Mouse (Mus musculus): ENCODE measurements at regions not wholly inside any gene's neighbourhood (a gene's known extent, or its start where the extent isn't known, plus 50 kb on each side); places are given as distances from the start of the nearest gene placed in this dataset.
A peak's percentile ranks its signal among the peaks of the same experiment; 100 is the strongest.

DNA sequence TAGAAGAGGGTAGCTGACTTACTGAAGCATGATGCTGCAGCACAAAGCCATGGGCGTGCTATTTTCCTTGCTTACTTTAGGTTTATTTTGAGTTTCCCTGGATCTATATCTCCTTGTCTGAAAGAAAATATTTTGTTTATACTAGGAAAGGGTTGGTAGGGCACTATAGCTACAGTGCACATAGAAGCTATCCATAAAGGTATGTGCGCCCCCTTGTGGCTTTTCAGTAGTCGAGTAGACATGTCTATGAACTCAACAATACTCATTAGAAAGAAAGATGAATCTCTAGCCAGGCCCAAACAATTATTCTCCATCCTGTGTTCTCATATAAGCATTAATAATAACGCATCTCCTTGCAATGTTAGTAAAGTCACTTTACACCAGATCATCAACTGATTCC, 114.3 kb downstream of the Rab38 start:
- DNase-seq = peak; percentile 25 to 37

- no peak for DNase-seq
Observed at GRCm38 (mm10) chr7:88544976-88545654, 115.0 kb downstream of the Rab38 start.

GRCm38 (mm10) chr7:88575073-88575472, 145.0 kb downstream of the Rab38 start:
- DNase-seq = no peak

DNA sequence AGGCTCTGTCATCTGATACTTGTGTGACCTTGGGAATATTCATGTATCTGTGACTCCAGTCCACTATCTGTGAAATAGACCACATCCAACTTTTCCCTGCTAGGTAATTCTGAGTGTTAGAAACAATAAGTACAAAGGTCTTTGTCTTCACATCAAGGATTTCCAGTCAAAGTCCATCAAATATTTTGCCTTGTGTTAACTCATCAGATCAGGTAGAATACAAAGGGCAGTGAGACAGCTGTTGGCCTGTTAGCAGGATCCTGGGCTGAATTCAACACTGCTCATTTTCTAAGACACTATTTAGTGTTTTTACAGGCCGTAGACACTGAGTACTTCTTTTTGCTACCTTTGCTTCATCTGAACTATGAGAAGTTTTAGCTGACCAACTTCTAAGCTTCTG, 170.7 kb downstream of the Rab38 start:
- no peak for DNase-seq

Data from thymus, postnatal 36 days (tissue).